8 mouse cellular contexts compared by ENCODE assay signal in the genomic region with DNA sequence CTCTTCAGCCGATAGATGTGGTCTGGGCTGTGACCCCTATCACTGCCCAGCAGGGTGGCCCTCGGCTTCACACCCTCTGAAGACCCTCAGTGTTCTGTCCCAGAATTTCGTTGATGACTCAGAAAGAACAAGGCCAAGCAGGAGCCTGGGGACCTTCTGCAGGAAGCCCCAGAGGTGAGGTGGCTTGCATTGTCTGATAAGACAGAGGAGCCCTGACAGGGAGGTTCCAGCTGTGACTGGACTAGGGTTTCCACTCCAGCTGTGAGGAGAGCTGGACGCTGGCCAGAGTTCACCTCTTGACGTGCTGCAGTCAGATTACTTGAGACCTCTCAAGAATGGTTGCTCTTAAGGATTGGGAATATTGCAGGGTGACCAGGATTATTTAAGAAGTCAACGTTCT. TPM values are rescaled to one million over a fixed set of nuclear protein-coding genes. Genes with fewer than 3 reads are reported as not detected.
DNase-seq lines count a peak whose midpoint lies in the region; ATAC-seq lines count a peak whose summit lies in the region.

No protein-coding gene starts in this region.

- WGBS in forebrain, embryonic 15.5 days: 9% methylated on average over 6 of the region's 6 CpGs
- 11% methylated on average over 6 of the region's 6 CpGs for WGBS in limb, embryonic 12.5 days
- 13% methylated on average over 6 of the region's 6 CpGs for WGBS in midbrain, embryonic 11.5 days

- peaks cover 36% of the 10 kb centered on the region for H3K36me3 ChIP-seq in megakaryocyte, embryonic 14.5 days (replicated peaks; ENCODE audit: low read length)
- H3K36me3 ChIP-seq in forebrain, embryonic 15.5 days: peaks cover 18% of the 10 kb centered on the region; the same call in 1 of the 2 replicates
- peaks cover 36% of the 10 kb centered on the region for H3K36me3 ChIP-seq in limb, embryonic 12.5 days
- peaks cover 17% of the 10 kb centered on the region for H3K36me3 ChIP-seq in midbrain, embryonic 11.5 days (ENCODE audit: control insufficient read depth, insufficient read depth, low read length)

- peak overlapping the region; percentile 71 for H3K4me2 ChIP-seq in forebrain, embryonic 15.5 days (replicated peaks)
- H3K4me2 ChIP-seq in limb, embryonic 12.5 days: peak overlapping the region; percentile 96
- H3K4me2 ChIP-seq in midbrain, embryonic 11.5 days: peak overlapping the region; percentile 85

- peaks cover 47% of the 10 kb centered on the region for H3K4me1 ChIP-seq in megakaryocyte, embryonic 14.5 days
- peaks cover 66% of the 10 kb centered on the region for H3K4me1 ChIP-seq in forebrain, embryonic 15.5 days
- H3K4me1 ChIP-seq in limb, embryonic 12.5 days (replicated peaks): peaks cover 32% of the 10 kb centered on the region
- H3K4me1 ChIP-seq in midbrain, embryonic 11.5 days (ENCODE audit: control insufficient read depth, insufficient read depth, low read length): peaks cover 27% of the 10 kb centered on the region

- peaks cover 64% of the 10 kb centered on the region for H3K27me3 ChIP-seq in megakaryocyte, embryonic 14.5 days (replicated peaks)
- no peaks in the 10 kb centered on the region for H3K27me3 ChIP-seq in forebrain, embryonic 15.5 days
- H3K27me3 ChIP-seq in limb, embryonic 12.5 days: no peaks in the 10 kb centered on the region
- no peaks in the 10 kb centered on the region for H3K27me3 ChIP-seq in midbrain, embryonic 11.5 days (ENCODE audit: control insufficient read depth, insufficient read depth, low read length)

- no peak overlapping the region for H3K9ac ChIP-seq in forebrain, embryonic 15.5 days (replicated peaks)
- H3K9ac ChIP-seq in limb, embryonic 12.5 days (replicated peaks): peak overlapping the region; percentile 98
- peak overlapping the region; percentile 97 for H3K9ac ChIP-seq in midbrain, embryonic 11.5 days (ENCODE audit: low read length)

- H3K9me3 ChIP-seq in megakaryocyte, embryonic 14.5 days: no peaks in the 10 kb centered on the region
- no peaks in the 10 kb centered on the region for H3K9me3 ChIP-seq in forebrain, embryonic 15.5 days
- H3K9me3 ChIP-seq in limb, embryonic 12.5 days: no peaks in the 10 kb centered on the region
- H3K9me3 ChIP-seq in midbrain, embryonic 11.5 days (ENCODE audit: control insufficient read depth, low read length): no peaks in the 10 kb centered on the region

- no peak for DNase-seq in midbrain, embryonic 11.5 days (ENCODE audit: low spot score, missing footprints)
- DNase-seq in urinary bladder, adult 18-20 months (ENCODE audit: low spot score in 2 of 2): no peak
- DNase-seq in T-cell, adult 2 months (ENCODE audit: low spot score): no peak
- no peak for DNase-seq in layer of hippocampus, postnatal 14 days (ENCODE audit: low spot score in 2 of 2)

- H3K27ac ChIP-seq in forebrain, embryonic 15.5 days (replicated peaks): no peak overlapping the region
- no peak overlapping the region for H3K27ac ChIP-seq in limb, embryonic 12.5 days
- no peak overlapping the region for H3K27ac ChIP-seq in midbrain, embryonic 11.5 days (ENCODE audit: low read depth, low read length)

- peak overlapping the region; percentile 95 for H3K4me3 ChIP-seq in megakaryocyte, embryonic 14.5 days (replicated peaks)
- peak overlapping the region; percentile 75 for H3K4me3 ChIP-seq in forebrain, embryonic 15.5 days
- peak overlapping the region; percentile 97 for H3K4me3 ChIP-seq in limb, embryonic 12.5 days (replicated peaks)
- peak overlapping the region; percentile 92 for H3K4me3 ChIP-seq in midbrain, embryonic 11.5 days (ENCODE audit: low read depth, low read length)

- ATAC-seq in megakaryocyte, adult 5-6 weeks (ENCODE audit: poor library complexity, severe bottlenecking): no peak
- ATAC-seq in forebrain, embryonic 15.5 days (replicated peaks): no peak
- ATAC-seq in limb, embryonic 12.5 days (ENCODE audit: insufficient number of reproducible peaks, insufficient read depth, low FRiP score, low TSS enrichment, low read depth): no peak
- no peak for ATAC-seq in midbrain, embryonic 11.5 days (ENCODE audit: low FRiP score)

RNA-seq across cellular contexts. Expression of a gene that starts 1.2 kb away (rescaled TPM):
- polyA plus RNA-seq in megakaryocyte, embryonic 14.5 days (2012; ENCODE audit: insufficient read depth, low replicate concordance): 31.4 and 70.8 TPM in 2 replicates
- total RNA-seq in megakaryocyte, adult 5-6 weeks (2015): 20.6 and 21.0 TPM in 2 replicates
- total RNA-seq in megakaryocyte, adult 5-6 weeks (2017): 24.1 and 29.0 TPM in 2 replicates
- 223 and 240 TPM in 2 replicates for polyA plus RNA-seq in forebrain, embryonic 15.5 days (2015; fragmentation: Nextera tagmentation; extraction: Ambion mirVana)
- polyA plus RNA-seq in limb, embryonic 12.5 days (2016; fragmentation: Nextera tagmentation; extraction: Ambion mirVana): 485 and 500 TPM in 2 replicates
- polyA plus RNA-seq in midbrain, embryonic 11.5 days (2014; fragmentation: Nextera tagmentation; extraction: Ambion mirVana): 457 and 520 TPM in 2 replicates
- 10 to 100 TPM; 15.2 to 18.8 TPM for total RNA-seq in layer of hippocampus, postnatal 14 days (2021)

RNA-seq across cellular contexts. Expression of a gene that starts 3.3 kb away (rescaled TPM):
- polyA plus RNA-seq in megakaryocyte, embryonic 14.5 days (2012; ENCODE audit: insufficient read depth, low replicate concordance): 75.6 and 108 TPM in 2 replicates
- total RNA-seq in megakaryocyte, adult 5-6 weeks (2015): 65.2 and 73.3 TPM in 2 replicates
- 34.8 and 42.5 TPM in 2 replicates for total RNA-seq in megakaryocyte, adult 5-6 weeks (2017)
- polyA plus RNA-seq in forebrain, embryonic 15.5 days (2015; fragmentation: Nextera tagmentation; extraction: Ambion mirVana): 66.1 and 74.5 TPM in 2 replicates
- polyA plus RNA-seq in limb, embryonic 12.5 days (2016; fragmentation: Nextera tagmentation; extraction: Ambion mirVana): 59.6 and 65.7 TPM in 2 replicates
- polyA plus RNA-seq in midbrain, embryonic 11.5 days (2014; fragmentation: Nextera tagmentation; extraction: Ambion mirVana): 54.7 and 56.2 TPM in 2 replicates
- 10 to 100 TPM; 35.5 to 36.2 TPM for total RNA-seq in layer of hippocampus, postnatal 14 days (2021)

RNA-seq across cellular contexts. Expression of a gene that starts 36.4 kb away (rescaled TPM):
- 5.0 and 11.7 TPM in 2 replicates for polyA plus RNA-seq in megakaryocyte, embryonic 14.5 days (2012; ENCODE audit: insufficient read depth, low replicate concordance)
- 0.27 TPM in 1 of 2 replicates, not detected in the other for total RNA-seq in megakaryocyte, adult 5-6 weeks (2015)
- total RNA-seq in megakaryocyte, adult 5-6 weeks (2017): 0.40 and 1.0 TPM in 2 replicates
- 12.9 and 19.0 TPM in 2 replicates for polyA plus RNA-seq in forebrain, embryonic 15.5 days (2015; fragmentation: Nextera tagmentation; extraction: Ambion mirVana)
- 14.9 and 18.0 TPM in 2 replicates for polyA plus RNA-seq in limb, embryonic 12.5 days (2016; fragmentation: Nextera tagmentation; extraction: Ambion mirVana)
- 28.6 and 28.7 TPM in 2 replicates for polyA plus RNA-seq in midbrain, embryonic 11.5 days (2014; fragmentation: Nextera tagmentation; extraction: Ambion mirVana)
- 10 to 100 TPM; 27.9 to 32.0 TPM for total RNA-seq in layer of hippocampus, postnatal 14 days (2021)
